Mouse (Mus musculus) lung, adult 2 months (tissue): ENCODE results near the gene Far1.

Experiments used
- CTCF ChIP-seq: fragments of 200-500 bp; IDR thresholded peaks from 2 replicates; pipeline ENCODE4 v1.5.1; 2011; ENCODE audit warnings: mild to moderate bottlenecking, low read length, control low read depth; ENCODE audit not compliant: insufficient read depth
- POLR2A ChIP-seq: fragments of 200-500 bp; IDR thresholded peaks from 2 replicates; pipeline ENCODE4 v1.6.1; 2011; ENCODE audit warnings: low read depth, mild to moderate bottlenecking, control low read depth, low read length, borderline replicate concordance; ENCODE audit errors: extremely low read depth

GRCm38 (mm10) chr7:113470671-113471070, 43.0 kb upstream of the Far1 start:
- no peak for TF ChIP-seq CTCF
- no peak for TF ChIP-seq POLR2A
